8 mouse cellular contexts compared by ENCODE assay signal in the genomic region with DNA sequence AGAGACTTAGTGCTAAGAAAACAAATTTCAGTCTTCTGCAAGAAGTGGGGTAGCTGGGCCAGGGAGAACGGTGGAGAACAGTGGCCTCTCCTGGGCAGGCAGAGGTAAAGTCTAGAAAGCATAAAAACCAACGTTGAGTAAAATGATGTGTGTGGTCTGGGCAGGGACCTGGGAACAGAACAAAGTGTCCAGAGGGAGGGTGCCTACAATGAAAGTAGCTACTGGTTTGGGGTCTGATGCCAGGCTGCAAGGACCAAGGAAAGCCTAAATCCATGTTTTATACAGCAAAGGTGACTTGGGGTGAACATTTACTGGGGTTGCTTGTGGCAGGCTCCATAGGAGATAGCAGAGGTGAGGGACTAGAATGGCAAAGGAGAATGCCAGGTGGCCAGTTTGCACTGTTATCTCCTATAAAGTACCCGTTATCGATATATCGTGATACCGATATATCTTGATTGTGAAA.
A peak's percentile ranks its signal among the peaks of the same experiment; 100 is the strongest.
DNase-seq lines count a peak whose midpoint lies in the region; ATAC-seq and TF ChIP-seq lines count a peak whose summit lies in the region.

No protein-coding gene starts in this region.

- WGBS in embryonic facial prominence, embryonic 15.5 days = 40% methylated on average over 6 of the region's 6 CpGs
- WGBS in liver, postnatal 0 days (ENCODE audit: insufficient replicate concordance) = 27% methylated on average over 6 of the region's 6 CpGs
- 24% methylated on average over 6 of the region's 6 CpGs for WGBS in neural tube, embryonic 15.5 days

- peak overlapping the region; percentile 74 for H3K4me2 ChIP-seq in embryonic facial prominence, embryonic 15.5 days (replicated peaks)
- peak overlapping the region; percentile 73 for H3K4me2 ChIP-seq in liver, postnatal 0 days (ENCODE audit: low read depth, low read length)
- H3K4me2 ChIP-seq in neural tube, embryonic 15.5 days = peak overlapping the region; percentile 73

- no peaks in the 10 kb centered on the region for H3K36me3 ChIP-seq in E14TG2a.4 (ENCODE audit: insufficient read depth, low read length)
- H3K36me3 ChIP-seq in embryonic facial prominence, embryonic 15.5 days = no peaks in the 10 kb centered on the region
- H3K36me3 ChIP-seq in liver, postnatal 0 days (replicated peaks; ENCODE audit: insufficient read depth, low read length) = no peaks in the 10 kb centered on the region
- H3K36me3 ChIP-seq in neural tube, embryonic 15.5 days = no peaks in the 10 kb centered on the region

- intact Hi-C loops in heart, postnatal 36 days (cut with DNase I) = loop anchor here (2.0 to 5.0 kb wide), 2 partner anchors 41 to 326 kb away; no protein-coding TSS in a partner anchor

- peaks cover 33% of the 10 kb centered on the region for H3K4me1 ChIP-seq in E14TG2a.4 (replicated peaks; ENCODE audit: low read depth, low read length)
- peaks cover 46% of the 10 kb centered on the region for H3K4me1 ChIP-seq in embryonic facial prominence, embryonic 15.5 days
- H3K4me1 ChIP-seq in liver, postnatal 0 days (ENCODE audit: insufficient read depth) = peaks cover 22% of the 10 kb centered on the region
- H3K4me1 ChIP-seq in neural tube, embryonic 15.5 days = peaks cover 39% of the 10 kb centered on the region

- no peaks in the 10 kb centered on the region for H3K27me3 ChIP-seq in E14TG2a.4 (ENCODE audit: insufficient read depth, low read length)
- no peaks in the 10 kb centered on the region for H3K27me3 ChIP-seq in embryonic facial prominence, embryonic 15.5 days
- H3K27me3 ChIP-seq in liver, postnatal 0 days (ENCODE audit: insufficient read depth, low read length) = peaks cover 52% of the 10 kb centered on the region
- no peaks in the 10 kb centered on the region for H3K27me3 ChIP-seq in neural tube, embryonic 15.5 days (replicated peaks)

- TF ChIP-seq CTCF in E14TG2a.4 (conservative IDR thresholded peaks at IDR 0.05; ENCODE audit: low read length) = no peak; the same call in 1 of the 2 replicates
- peak; percentile 76 for TF ChIP-seq CTCF in liver, postnatal 0 days (IDR thresholded peaks at IDR 0.05; ENCODE audit: low read depth)

- peak overlapping the region; percentile 81 for H3K4me3 ChIP-seq in E14TG2a.4 (replicated peaks; ENCODE audit: low read length)
- no peak overlapping the region for H3K4me3 ChIP-seq in embryonic facial prominence, embryonic 15.5 days (replicated peaks)
- H3K4me3 ChIP-seq in liver, postnatal 0 days (ENCODE audit: low read depth, low read length) = no peak overlapping the region
- peak overlapping the region; percentile 57 for H3K4me3 ChIP-seq in neural tube, embryonic 15.5 days (replicated peaks)

- peak overlapping the region; percentile 95 for H3K27ac ChIP-seq in embryonic facial prominence, embryonic 15.5 days (replicated peaks)
- peak overlapping the region; percentile 88 for H3K27ac ChIP-seq in liver, postnatal 0 days (ENCODE audit: low read depth)
- peak overlapping the region; percentile 98 for H3K27ac ChIP-seq in neural tube, embryonic 15.5 days (replicated peaks)

- H3K9ac ChIP-seq in embryonic facial prominence, embryonic 15.5 days = no peak overlapping the region
- H3K9ac ChIP-seq in liver, postnatal 0 days (replicated peaks) = peak overlapping the region; percentile 66; the same call in 1 of the 2 replicates
- H3K9ac ChIP-seq in neural tube, embryonic 15.5 days (replicated peaks) = peak overlapping the region; percentile 52

- ATAC-seq in embryonic facial prominence, embryonic 15.5 days (ENCODE audit: insufficient number of reproducible peaks, low FRiP score, low TSS enrichment, low read depth) = 0 out of 2 replicates have a peak, but pooled peaks have one; percentile 6
- no peak for ATAC-seq in liver, postnatal 0 days
- ATAC-seq in neural tube, embryonic 15.5 days (ENCODE audit: low FRiP score) = no peak

- DNase-seq in adrenal gland, postnatal 25 days = peak; percentile 42
- DNase-seq in heart, postnatal 36 days = peak; percentile 33 to 61
- peak; percentile 71 to 72 for DNase-seq in kidney, postnatal 36 days
- peak; percentile 54 for DNase-seq in liver, postnatal 0 days
- peak; percentile 60 for DNase-seq in thymus, postnatal 4 days

- TF ChIP-seq EP300 in liver, postnatal 0 days (IDR thresholded peaks at IDR 0.05; ENCODE audit: low read depth) = no peak

- no peaks in the 10 kb centered on the region for H3K9me3 ChIP-seq in E14TG2a.4 (ENCODE audit: low read length)
- no peaks in the 10 kb centered on the region for H3K9me3 ChIP-seq in embryonic facial prominence, embryonic 15.5 days (replicated peaks)
- H3K9me3 ChIP-seq in liver, postnatal 0 days (ENCODE audit: low read length) = no peaks in the 10 kb centered on the region
- no peaks in the 10 kb centered on the region for H3K9me3 ChIP-seq in neural tube, embryonic 15.5 days (replicated peaks)

Comparison
In these comparisons a context has a peak if more than half of its experiments do, and no peak if none do; other contexts are left out.
1. H3K4me3 ChIP-seq: peak in E14TG2a.4 (single experiment) and neural tube, embryonic 15.5 days (single experiment); none in embryonic facial prominence, embryonic 15.5 days (single experiment) and liver, postnatal 0 days (single experiment).
2. Peak in every context shown above with its lines, with median percentiles within 50 percentile points of each other: DNase-seq, H3K27ac ChIP-seq and H3K4me2 ChIP-seq.